Mouse (Mus musculus): ENCODE results near the gene Ppp4r2. TPM values are rescaled to one million over a fixed set of nuclear protein-coding genes. Genes with fewer than 3 reads are reported as not detected.
A peak's percentile ranks its signal among the peaks of the same experiment; 100 is the strongest.
"Not testable (repeated sequence)": the region's sequence is repeated elsewhere in the genome, so short reads cannot be mapped to it uniquely, and the experiment has no call there.

The Ppp4r2 gene
- polyA plus RNA-seq, 1 experiment from 2014 or later, result 32.9 TPM

- H3K4me1 ChIP-seq (ENCODE audit: control insufficient read depth, insufficient read depth, low read length), result peaks cover 2% of the 10 kb centered on the region; the same call in 1 of the 2 replicates
- peaks cover 29% of the 10 kb centered on the region for H3K36me3 ChIP-seq (ENCODE audit: control insufficient read depth, insufficient read depth, low read length)
- H3K27me3 ChIP-seq (ENCODE audit: control insufficient read depth, insufficient read depth, low read length), result no peaks in the 10 kb centered on the region
- H3K4me3 ChIP-seq (ENCODE audit: low read depth, low read length), result peak overlapping the region; percentile 89
- peak overlapping the region; percentile 78; the same call in 1 of the 2 replicates for H3K9ac ChIP-seq (replicated peaks; ENCODE audit: low read depth, low read length)
- no peak for ATAC-seq (ENCODE audit: insufficient number of reproducible peaks, insufficient read depth, low FRiP score, low read depth)
- no peaks in the 10 kb centered on the region for H3K9me3 ChIP-seq (ENCODE audit: control insufficient read depth, low read depth, low read length)
- peak overlapping the region; percentile 84; the same call in 1 of the 2 replicates for H3K27ac ChIP-seq (ENCODE audit: low read length)
- H3K4me2 ChIP-seq (replicated peaks; ENCODE audit: low read depth, low read length), result peak overlapping the region; percentile 42
- 24% methylated on average over 9 of the region's 9 CpGs for WGBS
These were observed 1.2 kb downstream of the Ppp4r2 start for GRCm38 (mm10) chr6:100834489-100835160.

- no peak overlapping the region for H3K9ac ChIP-seq (replicated peaks; ENCODE audit: low read depth, low read length)
- no peak overlapping the region for H3K4me3 ChIP-seq (ENCODE audit: low read depth, low read length)
- no peaks in the 10 kb centered on the region for H3K27me3 ChIP-seq (ENCODE audit: control insufficient read depth, insufficient read depth, low read length)
- WGBS, result 92% methylated on average over 4 of the region's 4 CpGs
- H3K4me1 ChIP-seq (ENCODE audit: control insufficient read depth, insufficient read depth, low read length), result 0 out of 2 replicates have a peak, but pooled peaks cover 4% of the 10 kb centered on the region
- H3K9me3 ChIP-seq (ENCODE audit: control insufficient read depth, low read depth, low read length), result no peaks in the 10 kb centered on the region; the same call in 1 of the 2 replicates
- H3K27ac ChIP-seq (ENCODE audit: low read length), result no peak overlapping the region
- no peak for ATAC-seq (ENCODE audit: insufficient number of reproducible peaks, insufficient read depth, low FRiP score, low read depth)
- H3K36me3 ChIP-seq (ENCODE audit: control insufficient read depth, insufficient read depth, low read length), result peaks cover 38% of the 10 kb centered on the region
- H3K4me2 ChIP-seq (replicated peaks; ENCODE audit: low read depth, low read length), result no peak overlapping the region
These were observed 11.6 kb downstream of the Ppp4r2 start for GRCm38 (mm10) chr6:100845058-100845457.

GRCm38 (mm10) chr6:100847264-100847663 lies 13.8 kb downstream of the Ppp4r2 start:
- H3K27me3 ChIP-seq (ENCODE audit: control insufficient read depth, insufficient read depth, low read length), result no peaks in the 10 kb centered on the region
- WGBS, result 80% methylated on average over 5 of the region's 5 CpGs
- ATAC-seq (ENCODE audit: insufficient number of reproducible peaks, insufficient read depth, low FRiP score, low read depth), result no peak
- peaks cover 20% of the 10 kb centered on the region for H3K36me3 ChIP-seq (ENCODE audit: control insufficient read depth, insufficient read depth, low read length)
- no peak overlapping the region for H3K4me2 ChIP-seq (replicated peaks; ENCODE audit: low read depth, low read length)
- no peak overlapping the region for H3K9ac ChIP-seq (replicated peaks; ENCODE audit: low read depth, low read length)
- H3K27ac ChIP-seq (ENCODE audit: low read length), result no peak overlapping the region
- no peaks in the 10 kb centered on the region for H3K9me3 ChIP-seq (ENCODE audit: control insufficient read depth, low read depth, low read length)
- H3K4me1 ChIP-seq (ENCODE audit: control insufficient read depth, insufficient read depth, low read length), result 0 out of 2 replicates have a peak, but pooled peaks cover 4% of the 10 kb centered on the region
- H3K4me3 ChIP-seq (ENCODE audit: low read depth, low read length), result no peak overlapping the region

- Histone ChIP-seq H3K9ac (replicated peaks; ENCODE audit: low read depth, low read length) (no peak overlapping the region), H3K27ac (ENCODE audit: low read length) (no peak overlapping the region), H3K4me2 (replicated peaks; ENCODE audit: low read depth, low read length) (no peak overlapping the region), H3K4me3 (ENCODE audit: low read depth, low read length) (no peak overlapping the region), H3K36me3 (ENCODE audit: control insufficient read depth, insufficient read depth, low read length) (peaks cover 13% of the 10 kb centered on the region), H3K4me1 (ENCODE audit: control insufficient read depth, insufficient read depth, low read length) (0 out of 2 replicates have a peak, but pooled peaks cover 4% of the 10 kb centered on the region), H3K9me3 (ENCODE audit: control insufficient read depth, low read depth, low read length) (no peaks in the 10 kb centered on the region), H3K27me3 (ENCODE audit: control insufficient read depth, insufficient read depth, low read length) (no peaks in the 10 kb centered on the region)
- ATAC-seq (ENCODE audit: insufficient number of reproducible peaks, insufficient read depth, low FRiP score, low read depth), result no peak
- 80% methylated on average over 9 of the region's 9 CpGs for WGBS
These were observed 15.4 kb downstream of the Ppp4r2 start for GRCm38 (mm10) chr6:100848682-100849375.

GRCm38 (mm10) chr6:100850671-100851081 lies 17.3 kb downstream of the Ppp4r2 start:
- peak; percentile 74; the same call in 1 of the 2 replicates for ATAC-seq (ENCODE audit: insufficient number of reproducible peaks, insufficient read depth, low FRiP score, low read depth)
- no peak overlapping the region for H3K27ac ChIP-seq (ENCODE audit: low read length)
- WGBS, result 83% methylated on average over 9 of the region's 9 CpGs

GRCm38 (mm10) chr6:100851083-100851482 lies 17.7 kb downstream of the Ppp4r2 start:
- Histone ChIP-seq H3K4me2 (replicated peaks; ENCODE audit: low read depth, low read length) (no peak overlapping the region), H3K9ac (replicated peaks; ENCODE audit: low read depth, low read length) (no peak overlapping the region), H3K36me3 (ENCODE audit: control insufficient read depth, insufficient read depth, low read length) (peaks cover 15% of the 10 kb centered on the region), H3K4me3 (ENCODE audit: low read depth, low read length) (no peak overlapping the region), H3K27ac (ENCODE audit: low read length) (no peak overlapping the region), H3K9me3 (ENCODE audit: control insufficient read depth, low read depth, low read length) (no peaks in the 10 kb centered on the region), H3K27me3 (ENCODE audit: control insufficient read depth, insufficient read depth, low read length) (no peaks in the 10 kb centered on the region), H3K4me1 (ENCODE audit: control insufficient read depth, insufficient read depth, low read length) (0 out of 2 replicates have a peak, but pooled peaks cover 4% of the 10 kb centered on the region)
- WGBS, result 86% methylated on average over 5 of the region's 5 CpGs
- ATAC-seq (ENCODE audit: insufficient number of reproducible peaks, insufficient read depth, low FRiP score, low read depth), result no peak

More at GRCm38 (mm10) chr6:100850671-100851081, 17.3 kb downstream of the Ppp4r2 start:
- H3K4me3 ChIP-seq (ENCODE audit: low read depth, low read length), result no peak overlapping the region
- no peaks in the 10 kb centered on the region for H3K9me3 ChIP-seq (ENCODE audit: control insufficient read depth, low read depth, low read length)
- no peak overlapping the region for H3K9ac ChIP-seq (replicated peaks; ENCODE audit: low read depth, low read length)
- H3K4me2 ChIP-seq (replicated peaks; ENCODE audit: low read depth, low read length), result no peak overlapping the region
- 0 out of 2 replicates have a peak, but pooled peaks cover 4% of the 10 kb centered on the region for H3K4me1 ChIP-seq (ENCODE audit: control insufficient read depth, insufficient read depth, low read length)
- H3K36me3 ChIP-seq (ENCODE audit: control insufficient read depth, insufficient read depth, low read length), result peaks cover 14% of the 10 kb centered on the region
- H3K27me3 ChIP-seq (ENCODE audit: control insufficient read depth, insufficient read depth, low read length), result no peaks in the 10 kb centered on the region

- Histone ChIP-seq H3K9ac (replicated peaks; ENCODE audit: low read depth, low read length) (no peak overlapping the region), H3K36me3 (ENCODE audit: control insufficient read depth, insufficient read depth, low read length) (peaks cover 17% of the 10 kb centered on the region), H3K4me3 (ENCODE audit: low read depth, low read length) (no peak overlapping the region), H3K4me2 (replicated peaks; ENCODE audit: low read depth, low read length) (no peak overlapping the region), H3K27ac (ENCODE audit: low read length) (no peak overlapping the region), H3K4me1 (ENCODE audit: control insufficient read depth, insufficient read depth, low read length) (no peaks in the 10 kb centered on the region), H3K27me3 (ENCODE audit: control insufficient read depth, insufficient read depth, low read length) (no peaks in the 10 kb centered on the region), H3K9me3 (ENCODE audit: control insufficient read depth, low read depth, low read length) (no peaks in the 10 kb centered on the region)
- 82% methylated on average over 6 of the region's 6 CpGs for WGBS
- no peak for ATAC-seq (ENCODE audit: insufficient number of reproducible peaks, insufficient read depth, low FRiP score, low read depth)
These were observed 31.9 kb downstream of the Ppp4r2 start for GRCm38 (mm10) chr6:100865321-100865720.

GRCm38 (mm10) chr6:100865788-100866187 lies 32.4 kb downstream of the Ppp4r2 start:
- not testable (repeated sequence) for H3K4me3 ChIP-seq (ENCODE audit: low read depth, low read length); H3K9ac ChIP-seq (replicated peaks; ENCODE audit: low read depth, low read length); H3K9me3 ChIP-seq (ENCODE audit: control insufficient read depth, low read depth, low read length); H3K4me2 ChIP-seq (replicated peaks; ENCODE audit: low read depth, low read length); H3K4me1 ChIP-seq (ENCODE audit: control insufficient read depth, insufficient read depth, low read length); H3K27me3 ChIP-seq (ENCODE audit: control insufficient read depth, insufficient read depth, low read length); ATAC-seq (ENCODE audit: insufficient number of reproducible peaks, insufficient read depth, low FRiP score, low read depth); H3K27ac ChIP-seq (ENCODE audit: low read length)
- 58% methylated on average over 5 of the region's 5 CpGs for WGBS
- peaks cover 17% of the 10 kb centered on the region for H3K36me3 ChIP-seq (ENCODE audit: control insufficient read depth, insufficient read depth, low read length)

Measured in stomach, embryonic 14.5 days (tissue).